Mouse (Mus musculus) cerebellum, adult 2 months (tissue): ENCODE results near the gene Ctdspl.

Source experiments
- CTCF ChIP-seq: fragments of 200-500 bp; IDR thresholded peaks from 2 replicates; pipeline ENCODE4 v1.5.1; 2011; ENCODE audit warnings: low read depth, mild to moderate bottlenecking, control low read depth, low read length, moderate library complexity, borderline replicate concordance; ENCODE audit not compliant: insufficient read depth
- POLR2A ChIP-seq: fragments of 200-500 bp; IDR thresholded peaks from 2 replicates; pipeline ENCODE4 v1.6.1; 2011; ENCODE audit warnings: low read length, control low read depth, borderline replicate concordance; ENCODE audit not compliant: insufficient read depth

GRCm38 (mm10) chr9:119021731-119022130 lies 95.5 kb downstream of the Ctdspl start:
- TF ChIP-seq POLR2A (no peak), CTCF (no peak)
